Mouse (Mus musculus) intestine, postnatal 0 days (tissue): Measurements from ENCODE around the gene Ftsj3. TPM values are rescaled to one million over a fixed set of nuclear protein-coding genes. Genes with fewer than 3 reads are reported as not detected.

Experiments
- ATAC-seq: fragments of 200-750 bp; cut with Nextera tagmentation; 2 replicates; pipeline ENCODE4 v1.8.0; 2017; ENCODE audit warnings: mild to moderate bottlenecking, moderate TSS enrichment, moderate library complexity
- H3K27ac ChIP-seq: fragments of 300-500 bp; sonication (generic); 2 replicates; pipeline ENCODE4 v1.5.1; 2014; ENCODE audit warnings: mild to moderate bottlenecking, low read depth, low read length, moderate library complexity
- H3K27me3 ChIP-seq: fragments of 300-500 bp; sonication (generic); replicated peaks from 2 replicates; pipeline ENCODE4 v1.6.1; 2014; ENCODE audit warnings: low read length, mixed read lengths; ENCODE audit not compliant: control insufficient read depth, insufficient read depth
- H3K36me3 ChIP-seq: fragments of 300-500 bp; sonication (generic); 2 replicates; pipeline ENCODE4 v1.6.1; 2014; ENCODE audit warnings: mild to moderate bottlenecking, moderate library complexity; ENCODE audit not compliant: control insufficient read depth, insufficient read depth
- H3K4me1 ChIP-seq: fragments of 300-500 bp; sonication (generic); replicated peaks from 2 replicates; pipeline ENCODE4 v1.6.1; 2014; ENCODE audit warnings: antibody characterized with exemption, low read length, mixed read lengths; ENCODE audit not compliant: control insufficient read depth, insufficient read depth
- H3K4me2 ChIP-seq: fragments of 300-500 bp; sonication (generic); replicated peaks from 2 replicates; pipeline ENCODE4 v1.6.1; 2014; ENCODE audit warnings: low read depth, mild to moderate bottlenecking, moderate library complexity
- H3K4me3 ChIP-seq: fragments of 300-500 bp; sonication (generic); 2 replicates; pipeline ENCODE4 v1.5.1; 2014; ENCODE audit warnings: low read depth, low read length
- H3K9ac ChIP-seq: fragments of 300-500 bp; sonication (generic); 2 replicates; pipeline ENCODE4 v1.6.1; 2014; ENCODE audit warnings: mild to moderate bottlenecking, low read depth, low read length
- H3K9me3 ChIP-seq: fragments of 300-500 bp; sonication (generic); 2 replicates; pipeline ENCODE4 v1.6.1; 2016; ENCODE audit warnings: mixed run types; ENCODE audit not compliant: control insufficient read depth
- CTCF ChIP-seq: sonication (generic); IDR thresholded peaks from 2 replicates; pipeline ENCODE4 v1.5.1; 2016; ENCODE audit warnings: low read depth, mild to moderate bottlenecking, control low read depth, antibody characterized with exemption, moderate library complexity
- WGBS: fragments of 180-500 bp; shearing (Covaris S2); extraction: QIAGEN DNeasy Blood & Tissue Kit; methylation state at CpG from one replicate; pipeline ENCODE4 v1.1.7; 2014; 5-methylcytosine and 5-hydroxymethylcytosine counted together
- polyA plus RNA-seq: library from polyadenylated mRNA; unstranded; fragments of >200 nt; fragmentation: Nextera tagmentation; extraction: Ambion mirVana; gene quantifications from 2 replicates; pipeline ENCODE4 v1.2.1, GENCODE M21; 2015

Gene Ftsj3
- polyA plus RNA-seq, 1 experiment from 2014 or later: 16.6 TPM

- no peaks in the 10 kb centered on the region; the same call in none of the 2 replicates for H3K4me1 ChIP-seq
- no peaks in the 10 kb centered on the region for H3K9me3 ChIP-seq
- H3K36me3 ChIP-seq: peaks cover 61% of the 10 kb centered on the region
- ATAC-seq: no peak
- no peak for TF ChIP-seq CTCF
- no peaks in the 10 kb centered on the region for H3K27me3 ChIP-seq
- WGBS: 92% methylated on average over 4 of the region's 4 CpGs
- no peak overlapping the region for H3K4me2 ChIP-seq
- H3K4me3 ChIP-seq: no peak overlapping the region
- no peak overlapping the region for H3K9ac ChIP-seq
- H3K27ac ChIP-seq: no peak overlapping the region
These were observed 9.7 kb upstream of the Ftsj3 start for GRCm38 (mm10) chr11:106265570-106265969.

GRCm38 (mm10) chr11:106264988-106265387 lies 9.1 kb upstream of the Ftsj3 start:
- ATAC-seq: no peak

GRCm38 (mm10) chr11:106263963-106264362 lies 8.1 kb upstream of the Ftsj3 start:
- ATAC-seq: no peak
- H3K27me3 ChIP-seq: no peaks in the 10 kb centered on the region
- no peak overlapping the region for H3K4me2 ChIP-seq
- no peak overlapping the region for H3K9ac ChIP-seq
- 90% methylated on average over 9 of the region's 9 CpGs for WGBS
- no peaks in the 10 kb centered on the region for H3K9me3 ChIP-seq
- peaks cover 61% of the 10 kb centered on the region for H3K36me3 ChIP-seq
- no peaks in the 10 kb centered on the region; the same call in 1 of the 2 replicates for H3K4me1 ChIP-seq
- no peak for TF ChIP-seq CTCF
- no peak overlapping the region for H3K4me3 ChIP-seq
- H3K27ac ChIP-seq: no peak overlapping the region; the same call in 1 of the 2 replicates

More at GRCm38 (mm10) chr11:106264988-106265387, 9.1 kb upstream of the Ftsj3 start:
- no peak overlapping the region for H3K4me3 ChIP-seq
- H3K27me3 ChIP-seq: no peaks in the 10 kb centered on the region
- no peak overlapping the region for H3K4me2 ChIP-seq
- peaks cover 61% of the 10 kb centered on the region for H3K36me3 ChIP-seq
- H3K27ac ChIP-seq: no peak overlapping the region
- H3K9me3 ChIP-seq: no peaks in the 10 kb centered on the region
- WGBS: 86% methylated on average over 15 of the region's 15 CpGs
- no peak overlapping the region for H3K9ac ChIP-seq
- TF ChIP-seq CTCF: no peak
- no peaks in the 10 kb centered on the region; the same call in none of the 2 replicates for H3K4me1 ChIP-seq

- TF ChIP-seq CTCF: no peak
- ATAC-seq: no peak
- Histone ChIP-seq H3K9ac (no peak overlapping the region), H3K27me3 (no peaks in the 10 kb centered on the region), H3K27ac (no peak overlapping the region), H3K36me3 (peaks cover 55% of the 10 kb centered on the region), H3K9me3 (no peaks in the 10 kb centered on the region), H3K4me3 (no peak overlapping the region), H3K4me2 (no peak overlapping the region), H3K4me1 (peaks cover 8% of the 10 kb centered on the region; the same call in 1 of the 2 replicates)
- 76% methylated on average over 14 of the region's 14 CpGs for WGBS
These were observed 5.1 kb upstream of the Ftsj3 start for GRCm38 (mm10) chr11:106260826-106261450.

- peaks cover 25% of the 10 kb centered on the region; the same call in 1 of the 2 replicates for H3K36me3 ChIP-seq
- no peak overlapping the region for H3K27ac ChIP-seq
- TF ChIP-seq CTCF: no peak
- H3K9me3 ChIP-seq: no peaks in the 10 kb centered on the region
- H3K4me1 ChIP-seq: peaks cover 8% of the 10 kb centered on the region; the same call in 1 of the 2 replicates
- H3K4me3 ChIP-seq: peak overlapping the region; percentile 83
- H3K27me3 ChIP-seq: no peaks in the 10 kb centered on the region
- WGBS: 46% methylated on average over 5 of the region's 5 CpGs
- H3K4me2 ChIP-seq: peak overlapping the region; percentile 84
- H3K9ac ChIP-seq: peak overlapping the region; percentile 75; the same call in 1 of the 2 replicates
- ATAC-seq: no peak
These were observed 896 bp upstream of the Ftsj3 start for GRCm38 (mm10) chr11:106256775-106257174.

GRCm38 (mm10) chr11:106255174-106255573 lies 705 bp downstream of the Ftsj3 start:
- no peak for TF ChIP-seq CTCF
- 2% methylated on average over 22 of the region's 22 CpGs for WGBS
- peaks cover 37% of the 10 kb centered on the region for H3K36me3 ChIP-seq
- peak overlapping the region; percentile 75 for H3K9ac ChIP-seq
- ATAC-seq: peak; percentile 25; the same call in 1 of the 2 replicates
- no peaks in the 10 kb centered on the region for H3K9me3 ChIP-seq
- no peaks in the 10 kb centered on the region for H3K27me3 ChIP-seq
- H3K27ac ChIP-seq: peak overlapping the region; percentile 65; the same call in 1 of the 2 replicates
- H3K4me3 ChIP-seq: peak overlapping the region; percentile 83
- peak overlapping the region; percentile 84 for H3K4me2 ChIP-seq
- peaks cover 8% of the 10 kb centered on the region; the same call in 1 of the 2 replicates for H3K4me1 ChIP-seq
